Mouse (Mus musculus): Measurements from ENCODE around the gene Ip6k1.
A peak's percentile ranks its signal among the peaks of the same experiment; 100 is the strongest.

The Ip6k1 gene

DNA sequence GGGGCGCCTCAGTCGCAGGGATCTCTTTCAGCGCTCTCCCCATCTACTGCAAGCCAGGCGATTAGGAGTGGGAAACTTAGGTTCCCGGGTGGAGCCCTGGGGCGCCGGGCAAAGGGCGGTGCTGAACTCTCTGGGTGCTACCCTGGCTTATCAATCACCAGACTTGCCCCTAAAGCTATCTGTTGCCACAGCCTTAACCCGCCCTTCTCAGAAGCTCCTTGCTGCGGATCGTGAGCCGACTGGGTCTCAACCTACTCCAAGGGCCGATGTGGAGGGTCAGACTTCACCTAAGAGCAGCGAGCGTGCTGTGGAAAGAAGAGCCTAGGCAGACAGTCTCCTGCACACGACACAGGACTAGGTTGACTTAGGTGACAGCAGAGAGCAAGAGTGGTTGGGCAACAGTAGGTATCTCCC lies 92.7 kb downstream of the Ip6k1 start:
- peak; percentile 73 for DNase-seq (ENCODE audit: extremely low read depth, low read depth)

DNA sequence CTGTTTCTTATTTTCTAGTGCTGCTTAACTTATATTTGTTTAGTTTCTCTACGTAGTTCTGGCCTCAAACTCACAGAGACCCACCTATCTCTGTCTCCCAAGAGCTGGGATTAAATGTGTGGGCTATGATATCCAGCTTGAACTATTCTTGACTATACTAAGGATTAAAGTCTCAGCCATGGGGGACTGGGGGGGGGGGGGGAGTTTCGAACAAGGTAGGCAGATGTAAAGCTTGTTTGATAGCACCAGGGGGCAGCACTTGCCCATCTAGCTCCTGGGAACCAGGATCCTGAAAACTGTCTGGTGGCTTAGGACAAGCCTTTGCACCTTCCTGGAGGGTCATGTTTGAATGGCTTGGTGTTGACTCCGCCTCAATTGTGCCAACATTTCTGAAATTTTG lies 93.2 kb downstream of the Ip6k1 start:
- DNase-seq (ENCODE audit: extremely low read depth, low read depth): peak; percentile 65

DNA sequence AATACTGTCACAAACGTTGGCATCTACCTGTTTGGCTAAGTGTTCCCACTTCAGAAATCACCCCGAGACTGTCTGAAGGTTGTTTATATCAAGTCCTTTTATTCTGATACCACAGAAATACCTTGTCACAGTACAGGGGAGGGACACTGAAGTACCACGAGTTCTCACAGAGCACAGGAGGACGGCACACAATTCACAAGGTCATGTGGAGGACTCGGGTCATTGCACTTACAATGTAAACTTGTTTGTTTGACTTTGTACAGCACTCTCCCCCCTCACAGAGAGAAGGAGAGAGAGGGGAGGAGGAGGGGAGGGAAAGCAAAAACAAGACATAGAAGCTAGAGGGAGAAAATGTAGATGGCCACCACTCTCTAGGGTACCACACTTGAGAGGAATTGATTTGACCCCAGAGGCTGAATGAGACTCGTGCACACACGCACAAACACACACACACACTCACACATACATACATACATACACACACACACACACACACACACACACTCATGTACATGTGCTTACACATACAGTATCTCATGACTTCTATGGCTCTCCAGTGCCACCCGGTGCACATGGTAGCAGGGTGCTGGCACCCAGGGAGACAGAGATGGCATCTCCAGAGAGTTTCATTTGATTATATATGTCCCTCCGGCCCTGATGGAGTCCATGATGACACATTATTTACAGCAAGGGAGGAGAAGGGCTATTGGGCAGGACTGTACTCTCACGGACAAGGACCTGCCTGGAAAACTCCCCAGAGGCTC lies 93.8 kb downstream of the Ip6k1 start:
- no peak for DNase-seq (ENCODE audit: extremely low read depth, low read depth)
